Mouse (Mus musculus) cerebellum, adult 8-10 months (tissue): ENCODE data around the gene Agt.

Experiments used
- DNase-seq: peaks from one replicate; pipeline ENCODE4 v3.0.0; 2022

Agt gene

GRCm38 (mm10) chr8:124569593-124569992 lies at the start of gene Agt:
Gene Agt (minus strand): TSS chr8:124569706.
- DNase-seq, result peak; percentile 53

- DNase-seq, result no peak
Observed at GRCm38 (mm10) chr8:124618252-124618651, 48.7 kb upstream of the Agt start.

DNA sequence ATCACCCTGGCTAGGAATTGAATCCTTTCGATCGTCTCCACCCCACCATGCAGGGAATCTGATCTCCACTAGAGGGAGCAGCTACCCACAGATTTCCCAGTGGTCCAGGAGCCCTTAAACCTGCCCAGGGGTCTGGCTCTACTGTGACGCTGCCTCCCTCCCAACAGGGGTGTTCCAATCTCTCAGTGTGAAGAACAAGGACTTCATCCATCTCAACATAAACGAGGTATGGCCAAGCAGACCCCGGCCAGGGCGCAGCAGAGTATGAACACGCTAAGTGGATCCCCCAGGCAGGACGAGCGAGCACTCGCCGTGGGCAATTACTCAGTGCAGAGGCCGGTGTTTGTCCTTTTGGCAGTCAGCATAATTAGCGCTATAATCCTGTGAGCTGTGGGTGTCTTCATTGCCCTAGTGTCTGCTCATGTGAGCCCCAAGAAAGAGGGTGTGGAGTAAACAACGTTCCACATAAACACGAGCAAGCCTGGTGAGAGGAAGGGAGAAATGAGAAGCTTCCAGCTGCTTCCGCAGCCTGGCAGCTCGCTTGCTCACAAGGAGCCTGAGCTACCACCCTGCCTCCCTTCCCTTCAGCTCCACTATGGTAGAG lies 47.9 kb upstream of the Agt start:
- peak; percentile 89 for DNase-seq

GRCm38 (mm10) chr8:124614325-124614724 lies 44.8 kb upstream of the Agt start:
- DNase-seq, result no peak

DNA sequence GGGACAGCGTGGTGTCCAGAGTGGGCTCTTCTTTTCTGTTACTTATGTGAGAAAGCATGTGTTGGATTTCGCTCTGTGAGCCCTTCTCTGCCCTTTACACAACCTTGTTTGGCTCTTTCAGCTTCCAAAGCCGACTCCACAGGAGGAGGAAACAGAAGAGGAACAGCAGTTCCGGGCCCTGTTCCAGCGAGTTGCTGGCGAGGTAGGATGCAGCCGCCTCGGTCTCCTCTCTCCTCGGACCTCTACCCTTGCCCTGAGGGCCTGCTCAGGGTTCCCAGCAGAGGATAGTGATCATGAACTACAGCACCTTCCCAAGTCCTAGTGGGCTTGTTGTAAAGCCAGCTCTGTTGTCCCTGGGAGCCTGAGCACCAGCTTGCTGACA lies 39.5 kb upstream of the Agt start:
- no peak for DNase-seq

DNA sequence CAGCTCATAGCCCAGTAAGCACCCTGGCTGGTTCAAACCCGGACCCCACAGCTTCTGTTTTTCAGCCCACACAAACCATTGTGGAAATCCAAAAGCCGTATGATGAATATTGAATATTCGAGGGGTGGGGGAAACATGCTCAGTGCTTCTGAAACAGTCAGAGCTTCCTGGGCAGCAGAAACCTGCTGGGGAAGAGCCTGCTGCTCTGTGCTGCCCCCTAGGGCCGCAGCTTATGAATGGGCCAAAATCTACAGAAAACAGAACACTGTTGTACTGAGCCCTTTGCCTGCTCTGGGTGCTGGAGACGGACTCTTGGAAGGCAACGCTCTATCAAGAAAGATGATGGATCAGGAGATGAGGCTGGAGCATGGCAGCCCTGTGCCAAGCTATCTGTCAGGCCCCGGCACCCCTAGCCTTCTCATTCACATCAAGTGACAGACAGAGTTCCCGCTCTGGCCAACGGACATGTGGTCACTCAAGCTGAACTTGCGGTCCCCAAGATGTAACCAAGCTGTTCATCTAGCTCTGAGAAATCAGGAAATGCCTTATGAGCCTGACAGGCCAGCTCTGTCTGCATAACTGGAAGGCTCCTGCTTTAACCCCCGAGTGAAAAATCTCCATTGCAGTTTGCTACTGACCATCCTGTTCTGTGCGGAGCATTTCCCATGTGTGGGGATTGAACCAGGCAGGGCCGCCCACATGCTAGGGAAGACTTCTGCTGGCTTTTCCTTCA lies 38.9 kb upstream of the Agt start:
- no peak for DNase-seq

DNA sequence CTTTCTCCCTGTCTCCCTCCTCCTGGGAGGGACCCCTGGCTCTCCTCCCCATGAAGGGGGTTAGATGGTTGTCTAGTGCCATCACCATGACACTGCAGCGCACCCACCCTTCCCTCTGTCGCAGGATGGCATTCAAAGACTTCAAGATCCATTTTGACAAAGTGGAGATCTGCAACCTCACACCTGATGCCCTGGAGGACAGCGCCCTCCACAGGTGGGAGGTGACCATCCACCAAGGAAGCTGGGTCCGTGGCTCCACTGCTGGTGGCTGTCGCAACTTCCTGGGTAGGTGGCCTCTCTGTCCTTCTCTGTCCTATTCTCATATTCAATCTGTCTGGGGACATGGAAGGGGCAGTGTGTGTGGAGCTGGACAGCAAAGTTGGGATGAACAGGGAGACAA lies 34.6 kb upstream of the Agt start:
- DNase-seq, result no peak

- DNase-seq, result no peak
Observed at GRCm38 (mm10) chr8:124589393-124589792, 19.9 kb upstream of the Agt start.

DNA sequence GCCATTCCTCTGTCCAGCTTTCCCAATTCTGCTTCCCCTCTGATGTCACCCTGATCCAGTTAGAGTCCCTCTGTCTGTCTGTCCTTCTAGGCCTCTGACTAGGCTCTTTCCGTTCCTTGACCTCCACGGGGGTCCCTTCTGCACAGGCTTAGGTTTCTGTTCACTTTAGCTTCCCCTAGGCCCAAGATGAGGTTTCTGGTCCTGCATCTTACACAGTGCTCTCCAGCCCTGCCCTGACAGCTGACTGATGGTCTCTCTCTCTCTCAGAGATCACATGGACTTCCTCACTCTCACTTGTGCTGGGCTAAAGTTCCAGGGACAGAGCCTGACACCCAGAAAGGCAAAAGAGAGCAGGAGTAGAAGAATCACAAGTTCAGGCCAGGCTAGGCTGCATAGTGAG lies 17.1 kb upstream of the Agt start:
- no peak for DNase-seq

DNA sequence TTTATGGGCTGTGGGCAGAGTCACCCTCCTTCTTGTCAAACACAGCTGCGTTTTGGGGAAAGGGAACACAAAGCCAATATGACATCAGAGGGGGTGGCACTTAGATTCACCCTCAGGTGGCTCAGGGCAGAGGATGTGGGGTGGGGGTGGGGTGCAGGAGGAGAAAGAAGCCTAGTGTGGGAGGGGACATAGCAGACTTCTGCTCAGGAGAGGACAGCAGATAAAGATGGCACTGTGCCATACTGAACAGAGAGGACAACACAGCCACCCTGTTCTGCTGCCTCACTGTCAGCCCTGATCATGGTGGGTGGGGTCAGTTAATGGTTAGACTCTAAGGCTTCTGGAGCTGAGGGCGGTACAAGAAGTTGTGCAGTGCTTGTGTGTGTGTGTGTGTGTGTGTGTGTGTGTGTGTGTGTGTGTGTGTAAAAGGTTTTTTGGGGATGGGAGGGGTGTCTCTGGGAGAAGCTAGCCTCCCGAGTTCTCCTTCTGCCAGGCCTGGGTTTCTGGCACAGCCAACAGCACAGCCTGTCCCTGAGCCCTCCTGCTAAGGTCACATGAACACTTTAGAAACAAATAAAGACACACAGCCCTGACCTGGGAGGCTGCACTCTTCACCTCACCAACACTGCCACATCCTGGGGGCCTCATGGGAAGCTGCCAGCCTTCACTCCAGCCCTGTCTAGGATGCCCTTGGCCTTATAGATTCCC lies 16.4 kb upstream of the Agt start:
- DNase-seq, result peak; percentile 50

DNA sequence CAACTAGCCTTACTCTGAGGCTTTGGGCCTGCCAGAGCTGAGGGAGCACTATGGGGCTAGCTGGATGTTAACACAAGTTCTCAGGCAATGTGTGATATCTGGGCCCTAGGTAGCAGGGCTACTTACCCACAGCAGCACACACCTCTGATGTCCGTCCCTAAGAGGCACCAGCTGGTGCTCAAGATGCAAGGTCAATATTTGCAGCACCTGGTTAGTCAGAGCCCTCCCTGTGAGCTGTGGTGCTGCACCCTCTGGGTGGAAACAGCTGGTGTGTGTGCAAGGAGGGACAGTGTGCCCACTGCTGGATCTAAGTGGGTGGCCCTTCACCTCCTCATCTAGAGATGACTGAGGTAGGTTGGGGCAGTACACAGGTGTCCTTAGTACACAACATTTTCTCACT lies 7.2 kb upstream of the Agt start:
- no peak for DNase-seq

DNA sequence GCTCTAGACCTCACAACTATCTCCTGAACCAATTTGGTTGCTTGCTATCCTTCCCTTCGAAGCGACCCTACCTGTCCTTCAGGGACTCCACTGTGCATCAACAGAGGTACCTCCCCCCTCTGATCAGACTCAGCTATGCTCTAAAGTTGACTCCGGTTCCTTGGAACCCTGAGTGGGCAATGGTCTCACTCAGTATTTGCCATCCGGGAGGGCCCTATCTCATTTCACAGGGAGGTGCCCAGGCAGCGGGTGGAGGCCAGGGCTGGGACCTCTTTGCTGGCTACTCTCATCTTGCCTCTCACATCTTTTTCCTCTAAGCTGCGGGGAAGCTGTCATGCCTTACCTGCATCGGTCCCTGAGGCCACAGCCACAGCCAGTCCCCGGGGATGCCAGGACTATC lies 6.3 kb upstream of the Agt start, which contains the start of gene Capn9:
Gene Capn9, plus strand, starts transcription at position 301 of the 400 bp plus-strand sequence.
- no peak for DNase-seq

GRCm38 (mm10) chr8:124573552-124574340 lies 4.2 kb upstream of the Agt start:
- DNase-seq, result peak; percentile 93

- DNase-seq, result no peak
Observed at GRCm38 (mm10) chr8:124572430-124572775, 2.9 kb upstream of the Agt start.

DNA sequence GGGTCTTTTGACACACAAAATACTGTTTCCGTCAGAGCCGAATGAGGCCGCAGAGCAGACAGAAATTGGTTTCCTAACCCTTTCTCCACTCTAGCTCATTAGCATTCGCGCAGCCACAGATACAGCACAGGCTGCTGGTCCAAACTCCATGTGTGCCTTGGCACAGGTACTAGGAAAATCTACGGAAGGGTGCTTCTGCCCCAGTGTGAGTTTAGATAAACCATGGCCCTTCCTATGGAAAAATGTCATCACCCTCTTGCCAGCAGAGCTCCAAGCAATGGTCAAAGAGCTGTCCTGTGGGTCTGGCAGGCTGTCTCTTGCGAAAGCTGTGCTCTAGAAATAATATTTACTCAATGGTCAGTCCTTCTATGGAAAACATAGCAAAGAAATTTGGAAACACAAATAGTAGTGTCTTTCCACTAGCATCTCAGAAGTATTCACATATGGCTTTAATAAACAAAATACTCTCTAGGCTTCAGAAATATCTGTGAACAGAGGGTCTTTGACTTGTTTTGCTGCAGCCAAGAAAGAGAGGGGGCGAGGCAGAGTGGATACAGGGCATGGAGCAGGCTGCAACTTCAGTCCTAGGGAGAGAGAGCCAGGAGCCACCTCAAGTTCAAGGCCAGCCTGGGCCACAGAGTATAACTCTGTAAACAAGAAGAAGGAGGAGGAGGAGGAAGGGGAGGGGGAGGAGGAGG lies 2.4 kb upstream of the Agt start:
- no peak for DNase-seq

DNA sequence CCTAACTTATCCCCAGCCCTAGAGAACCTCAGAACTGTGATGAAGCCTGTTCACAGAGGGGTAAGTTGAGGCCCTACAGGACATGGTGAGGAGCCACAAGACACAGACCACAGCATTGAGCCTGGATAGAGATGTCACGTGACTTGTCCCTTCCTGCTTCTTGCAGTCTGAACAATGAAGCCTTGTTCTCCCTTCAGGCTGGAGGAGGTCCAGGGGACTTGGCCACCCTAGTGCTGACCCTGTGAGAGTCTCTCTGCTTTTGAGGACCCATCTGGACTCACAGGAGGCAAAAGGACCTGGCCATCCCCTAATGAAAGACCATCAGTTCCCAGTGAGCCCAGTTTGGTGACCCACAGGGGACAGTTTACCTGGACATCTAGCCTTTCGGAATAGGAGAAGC lies 406 bp downstream of the Agt start:
- no peak for DNase-seq

- DNase-seq, result no peak
Observed at GRCm38 (mm10) chr8:124567584-124567983, 1.9 kb downstream of the Agt start.

- DNase-seq, result no peak
Observed at GRCm38 (mm10) chr8:124567126-124567525, 2.4 kb downstream of the Agt start.

DNA sequence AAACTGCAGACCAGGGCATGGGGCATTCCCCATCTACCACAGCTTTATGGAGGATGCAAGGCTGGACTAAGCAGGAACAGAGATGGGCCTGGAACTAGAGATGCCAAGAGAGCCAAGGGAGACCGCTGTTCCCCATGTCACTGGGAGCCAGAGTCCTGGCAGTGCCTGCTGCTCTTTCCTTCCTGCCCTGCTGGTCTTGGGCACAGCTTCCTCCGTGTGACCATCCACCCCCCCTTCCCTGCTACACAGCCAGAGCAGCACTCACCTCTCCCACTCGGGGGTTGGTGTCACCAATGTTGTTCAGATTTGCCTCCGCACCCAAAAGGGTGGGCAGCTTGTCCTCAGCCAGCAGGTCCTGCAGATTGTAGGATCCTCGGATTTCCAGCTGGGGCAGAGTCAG lies 12.0 kb downstream of the Agt start:
- DNase-seq, result peak; percentile 58

DNA sequence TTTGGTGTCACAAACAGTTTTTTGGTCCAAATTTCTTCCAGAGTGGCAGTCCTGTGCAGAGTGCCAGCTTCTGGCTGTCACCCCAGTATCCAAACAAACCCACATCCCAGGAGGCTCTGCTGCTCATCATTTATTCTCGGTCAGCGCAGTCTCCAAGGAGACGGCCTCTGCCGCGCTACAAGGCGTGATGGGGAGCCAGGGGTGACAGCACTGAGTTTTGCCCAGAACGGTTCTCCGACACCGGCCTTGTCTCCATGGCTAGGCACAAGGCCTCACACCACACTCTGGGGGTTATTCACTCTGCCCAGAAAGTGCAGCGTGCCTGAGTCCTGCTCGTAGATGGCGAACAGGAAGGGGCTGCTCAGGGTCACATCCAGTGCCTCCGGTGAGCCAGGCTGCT lies 12.8 kb downstream of the Agt start:
- peak; percentile 41 for DNase-seq

GRCm38 (mm10) chr8:124556164-124556563 lies 13.3 kb downstream of the Agt start:
- DNase-seq, result no peak

- no peak for DNase-seq
Observed at GRCm38 (mm10) chr8:124555113-124555750, 14.3 kb downstream of the Agt start.
